Mouse (Mus musculus) adipose tissue, adult 10 weeks (tissue): Measurements from ENCODE around the gene Olfr866. TPM values are rescaled to one million over a fixed set of nuclear protein-coding genes. Genes with fewer than 3 reads are reported as not detected.

Experiments
- polyA plus RNA-seq: library from polyadenylated mRNA; stranded (reverse); fragments of 350-450 nt; fragmentation: Illumina TruSeq; extraction: RNeasy Lipid Tissue Mini Kit (QIAGEN cat#74804); gene quantifications from one replicate; pipeline ENCODE4 v1.2.3, GENCODE M21; 2014; ENCODE audit warnings: low read depth, low replicate concordance

Olfr866 gene
- not detected for polyA plus RNA-seq

DNA sequence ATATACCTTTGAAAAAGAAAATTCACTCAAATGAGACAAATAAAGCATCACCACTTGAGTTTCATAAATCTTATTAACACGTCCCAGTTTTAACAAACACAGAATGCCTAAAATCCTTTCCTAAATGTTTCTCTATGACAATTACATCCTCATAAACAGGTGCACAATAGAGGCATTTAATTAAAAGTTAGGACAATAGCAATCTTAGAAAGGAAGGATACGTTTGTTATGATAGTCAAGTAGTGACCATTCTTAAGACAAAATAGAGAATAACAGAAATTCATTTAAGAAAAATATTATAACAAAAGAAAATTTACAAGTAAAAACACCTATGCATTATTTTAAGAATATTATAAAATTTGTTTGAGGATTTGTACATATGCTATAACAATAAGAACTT, at the start of gene Olfr866:
Olfr866 (minus strand) TSS at position 101 of the 400 bp plus-strand sequence.

DNA sequence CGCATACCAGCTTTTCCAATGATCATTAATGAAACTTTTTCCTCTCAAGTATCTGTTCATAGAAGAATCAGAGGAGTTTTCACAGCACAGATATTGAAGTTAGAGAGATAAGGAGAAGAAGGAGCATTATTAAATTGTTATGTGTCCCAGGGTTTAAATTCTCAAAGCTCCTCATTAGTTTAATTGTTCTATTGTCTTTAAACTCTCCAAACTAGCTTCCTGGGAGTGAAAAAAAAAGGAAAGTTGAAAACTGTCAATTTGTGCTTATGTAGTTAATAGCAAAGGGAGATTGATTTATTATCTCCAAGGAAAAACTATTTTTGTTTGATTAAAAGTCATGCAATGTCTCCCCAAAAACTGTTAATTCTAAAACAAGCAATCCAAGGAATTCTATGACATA, 29.6 kb upstream of the Olfr866 start, which contains the start of gene Olfr867:
Olfr867 (minus strand) TSS at position 101 of the 400 bp plus-strand sequence.

Other genes with a start within 250 kb of the Olfr866 start
- gene Olfr58, start 247.8 kb downstream of the Olfr866 start, polyA plus RNA-seq: not detected
- not detected for gene Olfr859, start 223.1 kb downstream of the Olfr866 start, polyA plus RNA-seq
- not detected for gene Olfr860, start 178.3 kb downstream of the Olfr866 start, polyA plus RNA-seq
- not detected for gene Olfr862, start 140.0 kb downstream of the Olfr866 start, polyA plus RNA-seq
- gene Olfr77, start 111.2 kb downstream of the Olfr866 start, polyA plus RNA-seq: not detected
- not detected for gene Olfr867, start 29.5 kb upstream of the Olfr866 start, polyA plus RNA-seq
- not detected for gene Olfr868, start 70.6 kb upstream of the Olfr866 start, polyA plus RNA-seq
- not detected for gene Olfr869, start 101.0 kb upstream of the Olfr866 start, polyA plus RNA-seq
- gene Olfr870, start 146.0 kb upstream of the Olfr866 start, polyA plus RNA-seq: not detected
- gene Olfr871, start 184.2 kb upstream of the Olfr866 start, polyA plus RNA-seq: not detected
- gene Olfr872, start 209.1 kb upstream of the Olfr866 start, polyA plus RNA-seq: not detected